Mouse (Mus musculus) midbrain, embryonic 14.5 days (tissue): ENCODE results near the gene Armh3. TPM values are rescaled to one million over a fixed set of nuclear protein-coding genes. Genes with fewer than 3 reads are reported as not detected.
A peak's percentile ranks its signal among the peaks of the same experiment; 100 is the strongest.

Experiments
- ATAC-seq: fragments of 200-750 bp; cut with Nextera tagmentation; 2 replicates; pipeline ENCODE4 v1.8.0; 2017; ENCODE audit warnings: moderate number of reproducible peaks, moderate library complexity; ENCODE audit not compliant: low FRiP score, low TSS enrichment
- DNase-seq: peaks from one replicate; pipeline ENCODE4 v3.0.0-alpha.2; 2015
- H3K27ac ChIP-seq: fragments of 300-500 bp; sonication (generic); replicated peaks from 2 replicates; pipeline ENCODE4 v1.5.1; 2014; ENCODE audit warnings: mild to moderate bottlenecking, low read depth, low read length, moderate library complexity
- H3K27me3 ChIP-seq: fragments of 300-500 bp; sonication (generic); 2 replicates; pipeline ENCODE4 v1.6.1; 2014; ENCODE audit warnings: low read length, control low read depth, mixed read lengths; ENCODE audit not compliant: control insufficient read depth, insufficient read depth
- H3K36me3 ChIP-seq: fragments of 300-500 bp; sonication (generic); 2 replicates; pipeline ENCODE4 v1.6.1; 2014; ENCODE audit warnings: low read length, control low read depth; ENCODE audit not compliant: control insufficient read depth, insufficient read depth
- H3K4me1 ChIP-seq: fragments of 300-500 bp; sonication (generic); 2 replicates; pipeline ENCODE4 v1.6.1; 2014; ENCODE audit warnings: mild to moderate bottlenecking, antibody characterized with exemption, low read length, control low read depth; ENCODE audit not compliant: control insufficient read depth, insufficient read depth
- H3K4me2 ChIP-seq: fragments of 300-500 bp; sonication (generic); 2 replicates; pipeline ENCODE4 v1.6.1; 2014; ENCODE audit warnings: mild to moderate bottlenecking, low read length, moderate library complexity
- H3K4me3 ChIP-seq: fragments of 300-500 bp; sonication (generic); replicated peaks from 2 replicates; pipeline ENCODE4 v1.5.1; 2014; ENCODE audit warnings: low read depth, low read length
- H3K9ac ChIP-seq: fragments of 300-500 bp; sonication (generic); replicated peaks from 2 replicates; pipeline ENCODE4 v1.6.1; 2014; ENCODE audit warnings: mild to moderate bottlenecking, low read length, moderate library complexity
- H3K9me3 ChIP-seq: fragments of 300-500 bp; sonication (generic); 2 replicates; pipeline ENCODE4 v1.6.1; 2016; ENCODE audit warnings: low read length, control low read depth, mixed read lengths; ENCODE audit not compliant: control insufficient read depth
- WGBS: fragments of 180-500 bp; shearing (Covaris S2); extraction: QIAGEN DNeasy Blood & Tissue Kit; methylation state at CpG from one replicate; pipeline ENCODE4 v1.1.7; 2014; 5-methylcytosine and 5-hydroxymethylcytosine counted together
- polyA plus RNA-seq: library from polyadenylated mRNA; unstranded; fragments of >200 nt; fragmentation: Nextera tagmentation; extraction: Ambion mirVana; gene quantifications from 2 replicates; pipeline ENCODE4 v1.2.1, GENCODE M21; 2014

The Armh3 gene
- polyA plus RNA-seq, 1 experiment from 2014 or later = 21.8 TPM

GRCm38 (mm10) chr19:46042476-46043011 is 44.3 kb upstream of the Armh3 start:
- peak overlapping the region; percentile 72 for H3K9ac ChIP-seq
- no peaks in the 10 kb centered on the region for H3K27me3 ChIP-seq
- H3K4me3 ChIP-seq = peak overlapping the region; percentile 88
- ATAC-seq (peak; percentile 41), DNase-seq (peak; percentile 76)
- peak overlapping the region; percentile 98 for H3K27ac ChIP-seq
- no peaks in the 10 kb centered on the region for H3K9me3 ChIP-seq
- no peaks in the 10 kb centered on the region for H3K36me3 ChIP-seq
- peak overlapping the region; percentile 100 for H3K4me2 ChIP-seq
- H3K4me1 ChIP-seq = peaks cover 67% of the 10 kb centered on the region
- WGBS = 2% methylated on average over 6 of the region's 6 CpGs

GRCm38 (mm10) chr19:46041933-46042475 is 43.7 kb upstream of the Armh3 start:
- Histone ChIP-seq H3K4me1 (peaks cover 71% of the 10 kb centered on the region), H3K36me3 (no peaks in the 10 kb centered on the region), H3K27ac (peak overlapping the region; percentile 98), H3K27me3 (no peaks in the 10 kb centered on the region), H3K9ac (peak overlapping the region; percentile 72), H3K4me2 (peak overlapping the region; percentile 100), H3K4me3 (peak overlapping the region; percentile 88), H3K9me3 (no peaks in the 10 kb centered on the region)
- DNase-seq = peak; percentile 92
- peak; percentile 59 for ATAC-seq
- WGBS = under 1% methylated on average over 12 of the region's 14 CpGs

DNA sequence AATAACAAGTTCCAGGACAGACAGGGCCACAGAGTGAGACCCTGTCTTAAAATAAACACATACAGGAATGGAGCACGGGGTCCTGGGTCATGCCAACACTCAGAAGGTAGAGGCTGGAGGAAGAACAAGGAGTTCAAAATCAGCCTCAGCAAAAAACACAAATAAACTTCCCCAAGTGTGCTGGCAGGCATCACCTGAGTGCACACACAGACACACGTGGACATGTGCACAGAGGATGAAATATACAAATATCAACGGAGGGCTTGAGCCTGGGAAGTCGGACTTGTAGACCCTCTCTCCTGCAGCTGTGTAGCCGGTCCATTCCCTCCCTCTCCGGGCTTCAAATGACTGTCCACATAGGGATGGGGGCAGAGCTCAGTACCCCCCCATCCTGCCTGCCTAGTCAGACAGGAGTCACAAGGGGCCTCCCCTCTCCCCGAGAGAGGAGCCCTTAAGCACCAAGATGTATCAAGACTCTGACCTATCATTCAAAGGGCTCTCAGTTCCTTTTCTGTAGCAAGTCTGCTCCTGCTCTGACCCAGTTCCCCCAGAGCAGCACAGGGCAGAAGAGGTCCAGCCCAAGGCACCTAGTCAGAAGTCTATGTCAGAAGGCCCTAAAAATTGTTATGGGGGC is 43.1 kb upstream of the Armh3 start:
- WGBS = 13% methylated on average over 7 of the region's 7 CpGs
- Histone ChIP-seq H3K4me1 (peaks cover 73% of the 10 kb centered on the region), H3K9ac (peak overlapping the region; percentile 72), H3K27ac (peak overlapping the region; percentile 98), H3K4me3 (peak overlapping the region; percentile 88), H3K36me3 (no peaks in the 10 kb centered on the region), H3K9me3 (no peaks in the 10 kb centered on the region), H3K27me3 (no peaks in the 10 kb centered on the region), H3K4me2 (peak overlapping the region; percentile 100)
- no peak for DNase-seq
- no peak for ATAC-seq

GRCm38 (mm10) chr19:46040149-46040902 is 42.0 kb upstream of the Armh3 start:
- H3K4me3 ChIP-seq = peak overlapping the region; percentile 96
- H3K27me3 ChIP-seq = no peaks in the 10 kb centered on the region
- no peak for DNase-seq
- ATAC-seq = no peak
- peaks cover 67% of the 10 kb centered on the region for H3K4me1 ChIP-seq
- peak overlapping the region; percentile 100 for H3K4me2 ChIP-seq
- H3K9me3 ChIP-seq = no peaks in the 10 kb centered on the region
- peaks cover 10% of the 10 kb centered on the region for H3K36me3 ChIP-seq
- peak overlapping the region; percentile 91; the same call in 1 of the 2 replicates for H3K9ac ChIP-seq
- peak overlapping the region; percentile 98 for H3K27ac ChIP-seq
- 33% methylated on average over 14 of the region's 14 CpGs for WGBS

DNA sequence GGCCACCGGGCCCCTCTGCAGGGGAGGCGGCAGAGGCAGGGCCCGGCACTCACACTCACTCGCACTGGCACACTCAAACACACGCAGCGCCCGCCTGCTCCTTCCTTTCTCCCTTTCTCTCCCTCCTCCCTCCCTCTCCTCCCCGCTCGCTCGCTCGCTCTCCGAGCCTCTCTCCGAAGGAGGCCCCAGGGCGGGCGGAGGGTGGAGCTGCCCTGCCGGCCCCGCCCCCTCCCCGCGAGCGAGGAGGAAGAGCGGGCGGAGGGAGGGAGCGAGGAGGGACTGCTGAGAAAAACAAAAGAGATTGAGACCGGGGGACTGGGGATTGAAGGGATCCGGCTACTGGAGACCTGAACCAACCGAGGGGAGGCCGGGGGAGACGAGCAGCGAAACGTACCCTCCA is 41.2 kb upstream of the Armh3 start:
- WGBS = 2% methylated on average over 30 of the region's 30 CpGs
- peak; percentile 97 for DNase-seq
- peak; percentile 75 for ATAC-seq
- H3K4me2 ChIP-seq = peak overlapping the region; percentile 100
- no peaks in the 10 kb centered on the region for H3K9me3 ChIP-seq
- H3K27me3 ChIP-seq = no peaks in the 10 kb centered on the region
- peak overlapping the region; percentile 96 for H3K4me3 ChIP-seq
- H3K9ac ChIP-seq = peak overlapping the region; percentile 91
- H3K36me3 ChIP-seq = peaks cover 19% of the 10 kb centered on the region
- peaks cover 67% of the 10 kb centered on the region for H3K4me1 ChIP-seq
- peak overlapping the region; percentile 98 for H3K27ac ChIP-seq

DNA sequence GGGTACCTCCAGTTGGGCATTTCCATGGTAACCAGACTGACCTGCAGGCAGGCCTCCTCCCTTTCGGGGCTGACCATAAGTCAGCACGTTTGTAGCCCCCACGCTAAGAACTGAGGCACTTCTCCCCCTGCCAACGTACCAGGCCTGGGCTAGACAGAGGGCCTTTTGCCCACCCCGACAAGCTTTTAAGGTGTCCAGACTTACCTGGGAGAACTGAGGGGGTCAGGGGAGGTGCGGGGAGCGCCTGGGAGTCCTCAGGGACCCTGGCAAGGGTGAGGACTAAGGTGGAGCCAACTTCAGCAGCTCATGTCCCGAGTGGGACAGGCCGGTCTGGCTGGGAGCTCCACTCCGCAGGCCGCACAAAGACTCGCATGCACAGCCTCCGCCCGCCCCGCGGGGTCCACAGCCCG is 40.6 kb upstream of the Armh3 start:
- Histone ChIP-seq H3K27ac (peak overlapping the region; percentile 98), H3K4me1 (peaks cover 62% of the 10 kb centered on the region), H3K4me2 (peak overlapping the region; percentile 100), H3K27me3 (no peaks in the 10 kb centered on the region), H3K36me3 (peaks cover 25% of the 10 kb centered on the region), H3K9ac (peak overlapping the region; percentile 91), H3K4me3 (peak overlapping the region; percentile 96), H3K9me3 (no peaks in the 10 kb centered on the region)
- peak; percentile 7; the same call in 1 of the 2 replicates for ATAC-seq
- WGBS = under 1% methylated on average over 15 of the region's 17 CpGs
- no peak for DNase-seq

DNA sequence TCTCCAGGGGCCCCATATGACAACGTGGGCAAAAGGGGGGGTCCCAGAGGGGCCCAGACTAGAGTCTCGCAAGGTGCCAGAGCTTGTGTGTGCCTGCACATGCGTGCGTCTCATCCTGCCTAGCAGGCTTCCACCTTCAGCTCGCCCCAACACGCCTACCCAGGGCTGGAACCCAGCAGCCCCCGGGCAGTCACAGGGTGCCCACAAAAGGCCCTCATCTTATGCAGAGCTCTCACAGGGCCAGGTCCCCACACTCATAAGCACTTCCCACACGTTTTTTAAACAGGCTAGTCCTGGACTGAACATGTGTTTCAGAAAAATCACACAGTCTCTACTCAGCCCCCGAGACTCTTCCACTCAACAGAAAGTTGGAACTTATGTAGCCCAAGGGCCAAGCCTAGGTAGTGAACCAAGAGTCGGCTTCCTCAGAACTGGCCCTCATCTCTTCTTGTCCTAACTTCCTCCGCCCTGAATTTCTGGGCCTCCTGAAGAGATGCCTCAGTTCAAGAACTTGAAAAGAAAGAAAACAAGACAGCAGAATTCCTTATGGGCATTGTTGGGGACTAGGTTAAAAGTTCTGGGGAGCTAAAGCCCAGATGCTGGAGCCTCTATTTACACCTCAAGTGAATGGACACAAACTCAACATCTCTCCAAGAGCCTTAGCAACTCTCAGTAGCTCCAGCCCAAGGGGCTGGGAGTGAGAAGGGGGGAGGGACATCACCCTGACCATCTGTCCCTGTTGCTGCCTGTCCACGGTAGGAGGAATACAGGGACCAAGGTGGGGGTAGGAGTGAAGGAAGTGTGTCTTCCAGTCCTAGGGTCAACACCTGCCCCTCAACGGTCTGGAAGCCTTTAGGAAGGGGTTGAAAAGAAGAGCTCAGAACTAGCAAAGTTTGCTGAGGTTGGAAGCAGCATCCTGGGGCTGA is 39.9 kb upstream of the Armh3 start:
- Histone ChIP-seq H3K36me3 (peaks cover 32% of the 10 kb centered on the region), H3K9me3 (no peaks in the 10 kb centered on the region), H3K4me3 (peak overlapping the region; percentile 96), H3K9ac (peak overlapping the region; percentile 91), H3K4me2 (peak overlapping the region; percentile 100), H3K27me3 (no peaks in the 10 kb centered on the region), H3K4me1 (peaks cover 56% of the 10 kb centered on the region), H3K27ac (peak overlapping the region; percentile 98)
- no peak for ATAC-seq
- DNase-seq = no peak
- 2% methylated on average over 13 of the region's 13 CpGs for WGBS
